26 mouse cellular contexts compared by ENCODE assay signal in genomic region chr3:34679921-34680320, GRCm38 (mm10). TPM values are rescaled to one million over a fixed set of nuclear protein-coding genes. Genes with fewer than 3 reads are reported as not detected.
DNase-seq lines count a peak whose midpoint lies in the region; ATAC-seq and TF ChIP-seq lines count a peak whose summit lies in the region.
"Had no signal": no experiment of that assay in that cellular context is flagged by ENCODE, and none has a peak within 500 bp of the region (broad histone marks: within the 10 kb centered on the region; RNA-seq: fewer than 3 reads in every experiment).

No protein-coding gene starts in this region.

- no peak overlapping the region for H3K27ac ChIP-seq in heart, adult 2 months
- no peak overlapping the region for H3K27ac ChIP-seq in forebrain, embryonic 16.5 days (ENCODE audit: low read length)
- H3K27ac ChIP-seq in midbrain, embryonic 13.5 days = peak overlapping the region; percentile 35; the same call in 1 of the 2 replicates
- H3K27ac ChIP-seq: embryonic facial prominence, embryonic 12.5 days; heart, embryonic 10.5 days; limb, embryonic 10.5 days; liver, embryonic 13.5 days; stomach, embryonic 15.5 days had no signal

- no peak for TF ChIP-seq POLR2A in heart, adult 2 months (IDR thresholded peaks at IDR 0.05; ENCODE audit: insufficient read depth, low read depth, low read length)
- no peak for TF ChIP-seq POLR2A in lung, adult 2 months (IDR thresholded peaks at IDR 0.05; ENCODE audit: borderline replicate concordance, extremely low read depth, low read depth, low read length)

- no peaks in the 10 kb centered on the region for H3K4me1 ChIP-seq in heart, adult 2 months (ENCODE audit: control insufficient read depth, insufficient read depth, low read length)
- H3K4me1 ChIP-seq in forebrain, embryonic 16.5 days (replicated peaks; ENCODE audit: control insufficient read depth, insufficient read depth, low read length) = peaks cover 3% of the 10 kb centered on the region; the same call in 1 of the 2 replicates
- peaks cover 18% of the 10 kb centered on the region for H3K4me1 ChIP-seq in midbrain, embryonic 13.5 days (replicated peaks)
- H3K4me1 ChIP-seq in lung, adult 2 months (ENCODE audit: control insufficient read depth, insufficient read depth, low read length) = no peaks in the 10 kb centered on the region
- H3K4me1 ChIP-seq: embryonic facial prominence, embryonic 12.5 days; liver, embryonic 13.5 days; stomach, embryonic 15.5 days had no signal

- no peak for TF ChIP-seq CTCF in heart, adult 2 months (IDR thresholded peaks at IDR 0.05)
- no peak for TF ChIP-seq CTCF in lung, adult 2 months (IDR thresholded peaks at IDR 0.05; ENCODE audit: insufficient read depth, low read length)

- no peaks in the 10 kb centered on the region for H3K9me3 ChIP-seq in forebrain, embryonic 16.5 days (ENCODE audit: control insufficient read depth, low read length)
- H3K9me3 ChIP-seq in midbrain, embryonic 13.5 days = no peaks in the 10 kb centered on the region
- H3K9me3 ChIP-seq: embryonic facial prominence, embryonic 12.5 days; heart, embryonic 10.5 days; limb, embryonic 10.5 days; liver, embryonic 13.5 days; stomach, embryonic 15.5 days had no signal

- intact Hi-C loops in heart, adult 2 months (cut with DNase I) = no loop called here

- H3K9ac ChIP-seq in heart, adult 2 months (ENCODE audit: low read depth, low read length) = no peak overlapping the region
- H3K9ac ChIP-seq in forebrain, embryonic 16.5 days (replicated peaks; ENCODE audit: low read depth, low read length) = no peak overlapping the region
- H3K9ac ChIP-seq in midbrain, embryonic 13.5 days (replicated peaks) = no peak overlapping the region
- H3K9ac ChIP-seq: embryonic facial prominence, embryonic 12.5 days; liver, embryonic 13.5 days; stomach, embryonic 15.5 days had no signal

- DNase-seq in heart, adult 11 months = peak; percentile 69
- no peak for DNase-seq in heart, adult 2 months
- DNase-seq in embryo, embryonic 9.5 days (ENCODE audit: extremely low spot score) = peak; percentile 52
- DNase-seq in testis, postnatal 10 days (ENCODE audit: low spot score) = no peak
- no peak for DNase-seq in lung, adult 2 months
- DNase-seq: adrenal gland, postnatal 25 days; cerebellum, adult 9-11 months; gastrocnemius, postnatal 10 days; kidney, postnatal 10 days; layer of hippocampus, postnatal 36 days; liver, embryonic 13.5 days; right cerebral cortex, adult 18-20 months; spleen, adult 18-20 months; thymus, postnatal 25 days had no signal

- no peak for TF ChIP-seq EP300 in heart, adult 2 months (IDR thresholded peaks at IDR 0.05; ENCODE audit: insufficient read depth, low read depth, low read length)

- no peaks in the 10 kb centered on the region for H3K27me3 ChIP-seq in heart, adult 2 months (ENCODE audit: control insufficient read depth, insufficient read depth, low read length)
- H3K27me3 ChIP-seq in forebrain, embryonic 16.5 days (replicated peaks; ENCODE audit: control insufficient read depth, insufficient read depth, low read length) = no peaks in the 10 kb centered on the region
- H3K27me3 ChIP-seq in midbrain, embryonic 13.5 days = no peaks in the 10 kb centered on the region
- H3K27me3 ChIP-seq: embryonic facial prominence, embryonic 12.5 days; liver, embryonic 13.5 days; stomach, embryonic 15.5 days had no signal

- H3K4me2 ChIP-seq in forebrain, embryonic 16.5 days (ENCODE audit: low read length) = no peak overlapping the region
- H3K4me2 ChIP-seq in midbrain, embryonic 13.5 days (replicated peaks) = no peak overlapping the region
- H3K4me2 ChIP-seq: embryonic facial prominence, embryonic 12.5 days; liver, embryonic 13.5 days; stomach, embryonic 15.5 days had no signal

- no peaks in the 10 kb centered on the region for H3K36me3 ChIP-seq in heart, adult 2 months (ENCODE audit: control insufficient read depth, insufficient read depth, low read length)
- H3K36me3 ChIP-seq in forebrain, embryonic 16.5 days (ENCODE audit: control insufficient read depth, insufficient read depth) = no peaks in the 10 kb centered on the region
- H3K36me3 ChIP-seq in midbrain, embryonic 13.5 days = 0 out of 2 replicates have a peak, but pooled peaks cover 3% of the 10 kb centered on the region
- H3K36me3 ChIP-seq: embryonic facial prominence, embryonic 12.5 days; heart, embryonic 10.5 days; limb, embryonic 10.5 days; liver, embryonic 13.5 days; stomach, embryonic 15.5 days had no signal

- H3K4me3 ChIP-seq in heart, adult 2 months = no peak overlapping the region
- no peak overlapping the region for H3K4me3 ChIP-seq in forebrain, embryonic 16.5 days (replicated peaks; ENCODE audit: low read length)
- no peak overlapping the region for H3K4me3 ChIP-seq in midbrain, embryonic 13.5 days (replicated peaks)
- no peak overlapping the region for H3K4me3 ChIP-seq in lung, adult 2 months (replicated peaks; ENCODE audit: extremely low read depth, low read depth, low read length)
- H3K4me3 ChIP-seq: embryonic facial prominence, embryonic 12.5 days; heart, embryonic 10.5 days; limb, embryonic 10.5 days; liver, embryonic 13.5 days; stomach, embryonic 15.5 days had no signal

- H3K79me2 ChIP-seq in heart, adult 2 months (replicated peaks; ENCODE audit: control insufficient read depth, insufficient read depth, low read length) = no peaks in the 10 kb centered on the region

- WGBS in heart, adult 2 months = 54% methylated on average over 3 of the region's 3 CpGs
- 14% methylated on average over 3 of the region's 3 CpGs for WGBS in forebrain, embryonic 16.5 days
- 8% methylated on average over 3 of the region's 3 CpGs for WGBS in midbrain, embryonic 13.5 days
- 36% methylated on average over 3 of the region's 3 CpGs for WGBS in lung, adult 2 months

- peak; percentile 59 for ATAC-seq in forebrain, embryonic 16.5 days
- ATAC-seq in midbrain, embryonic 13.5 days = peak; percentile 75
- no peak for ATAC-seq in megakaryocyte progenitor cell, adult 5-6 weeks (replicated peaks; ENCODE audit: poor library complexity)
- ATAC-seq: intestine, embryonic 16.5 days; lung, postnatal 0 days had no signal

RNA-seq across cellular contexts. Expression of gene Sox2, which starts 29.7 kb away (rescaled TPM):
- total RNA-seq in heart, adult 2 months (2021) = not detected
- 0.66 TPM in 1 of 2 replicates, not detected in the other for polyA plus RNA-seq in heart, adult 2 months (2012; rRNA removed)
- polyA plus RNA-seq in forebrain, embryonic 16.5 days (2015; fragmentation: Nextera tagmentation; extraction: Ambion mirVana) = 20.8 and 24.0 TPM in 2 replicates
- 27.8 and 28.2 TPM in 2 replicates for polyA plus RNA-seq in midbrain, embryonic 13.5 days (2015; fragmentation: Nextera tagmentation; extraction: Ambion mirVana)
- polyA plus RNA-seq in lung, adult 2 months (2012; rRNA removed) = 14.2 and 16.0 TPM in 2 replicates
- total RNA-seq in megakaryocyte progenitor cell, adult 5-6 weeks (2015) = not detected in 2 replicates
- not detected in 2 replicates for total RNA-seq in megakaryocyte progenitor cell, adult 5-6 weeks (2017)
- total RNA-seq: heart, postnatal 25 days; megakaryocyte-erythroid progenitor cell, adult 5-6 weeks; neutrophil, adult 5-6 weeks had no signal
- polyA plus RNA-seq: liver, embryonic 13.5 days had no signal

Comparison
In these comparisons a context has a peak if more than half of its experiments do, and no peak if none do; other contexts are left out.
1. DNase-seq: peak in heart, adult 11 months (single experiment) and embryo, embryonic 9.5 days (single experiment); none in heart, adult 2 months (0 of 2), testis, postnatal 10 days (single experiment) and lung, adult 2 months (single experiment).